Mouse (Mus musculus) cortical plate, adult 2 months (tissue): ENCODE data around the gene Tnxb. TPM values are rescaled to one million over a fixed set of nuclear protein-coding genes. Genes with fewer than 3 reads are reported as not detected.

Source experiments
- H3K27ac ChIP-seq: fragments of 200-500 bp; 2 replicates; pipeline ENCODE4 v1.5.1; 2012; ENCODE audit warnings: low read length, control low read depth, inconsistent platforms; ENCODE audit not compliant: insufficient read depth
- H3K4me1 ChIP-seq: fragments of 200-500 bp; 2 replicates; pipeline ENCODE4 v1.6.1; 2011; ENCODE audit warnings: low read length; ENCODE audit not compliant: control insufficient read depth, insufficient read depth
- H3K4me3 ChIP-seq: fragments of 200-500 bp; 2 replicates; pipeline ENCODE4 v1.5.1; 2011; ENCODE audit warnings: mild to moderate bottlenecking, low read length, control low read depth; ENCODE audit not compliant: insufficient read depth
- CTCF ChIP-seq: fragments of 200-500 bp; IDR thresholded peaks from 2 replicates; pipeline ENCODE4 v1.5.1; 2011; ENCODE audit warnings: mild to moderate bottlenecking, control low read depth, low read length; ENCODE audit not compliant: insufficient read depth; ENCODE audit errors: extremely low read depth
- POLR2A ChIP-seq: fragments of 200-500 bp; IDR thresholded peaks from 2 replicates; pipeline ENCODE4 v1.6.1; 2011; ENCODE audit warnings: mild to moderate bottlenecking, low read length, control low read depth; ENCODE audit not compliant: insufficient read depth; ENCODE audit errors: extremely low read depth
- polyA plus RNA-seq: library from polyadenylated mRNA; depleted of rRNA; stranded (reverse); fragments of >200 nt; gene quantifications from 2 replicates; pipeline ENCODE4 v1.2.3, GENCODE M21; 2012

The Tnxb gene
- polyA plus RNA-seq, 1 experiment, result 2.2 TPM

GRCm38 (mm10) chr17:34680621-34681020 lies 10.3 kb downstream of the Tnxb start:
- TF ChIP-seq POLR2A (no peak), CTCF (no peak)
- Histone ChIP-seq H3K4me1 (no peaks in the 10 kb centered on the region), H3K27ac (no peak overlapping the region), H3K4me3 (no peak overlapping the region)

DNA sequence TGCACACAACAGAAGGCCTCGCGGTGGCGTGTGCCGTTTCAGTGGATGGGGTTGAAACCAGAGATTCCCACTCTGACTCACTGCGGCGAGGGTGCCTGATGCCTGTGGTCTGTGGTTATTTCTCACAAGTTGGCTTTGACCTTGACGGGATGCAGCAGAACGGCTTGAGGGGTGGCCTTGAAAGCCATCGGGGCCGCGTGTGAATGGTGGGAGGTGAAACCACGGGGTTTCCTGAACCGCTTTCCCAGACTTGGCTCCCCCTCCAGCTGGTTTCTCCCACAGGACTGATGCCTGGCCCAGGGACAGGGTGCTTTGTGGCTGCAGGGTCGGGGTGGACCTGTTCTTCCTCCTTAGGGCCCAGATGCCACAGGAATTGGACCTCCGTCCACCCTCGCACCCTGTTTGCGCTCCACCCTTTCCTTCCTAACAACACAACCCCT lies 10.8 kb downstream of the Tnxb start:
- H3K4me1 ChIP-seq, result no peaks in the 10 kb centered on the region
- H3K4me3 ChIP-seq, result no peak overlapping the region
- no peak for TF ChIP-seq POLR2A
- H3K27ac ChIP-seq, result no peak overlapping the region

- TF ChIP-seq CTCF (no peak), POLR2A (no peak)
- Histone ChIP-seq H3K4me3 (no peak overlapping the region), H3K27ac (no peak overlapping the region), H3K4me1 (no peaks in the 10 kb centered on the region)
Measured at GRCm38 (mm10) chr17:34681881-34682536, 11.7 kb downstream of the Tnxb start.

GRCm38 (mm10) chr17:34683179-34683578 lies 12.8 kb downstream of the Tnxb start:
- no peak for TF ChIP-seq POLR2A
- no peak for TF ChIP-seq CTCF
- H3K4me1 ChIP-seq, result no peaks in the 10 kb centered on the region
- no peak overlapping the region for H3K4me3 ChIP-seq
- no peak overlapping the region for H3K27ac ChIP-seq

- Histone ChIP-seq H3K4me1 (no peaks in the 10 kb centered on the region), H3K4me3 (no peak overlapping the region), H3K27ac (no peak overlapping the region)
- no peak for TF ChIP-seq POLR2A
- no peak for TF ChIP-seq CTCF
Measured at GRCm38 (mm10) chr17:34683686-34684220, 13.4 kb downstream of the Tnxb start.

DNA sequence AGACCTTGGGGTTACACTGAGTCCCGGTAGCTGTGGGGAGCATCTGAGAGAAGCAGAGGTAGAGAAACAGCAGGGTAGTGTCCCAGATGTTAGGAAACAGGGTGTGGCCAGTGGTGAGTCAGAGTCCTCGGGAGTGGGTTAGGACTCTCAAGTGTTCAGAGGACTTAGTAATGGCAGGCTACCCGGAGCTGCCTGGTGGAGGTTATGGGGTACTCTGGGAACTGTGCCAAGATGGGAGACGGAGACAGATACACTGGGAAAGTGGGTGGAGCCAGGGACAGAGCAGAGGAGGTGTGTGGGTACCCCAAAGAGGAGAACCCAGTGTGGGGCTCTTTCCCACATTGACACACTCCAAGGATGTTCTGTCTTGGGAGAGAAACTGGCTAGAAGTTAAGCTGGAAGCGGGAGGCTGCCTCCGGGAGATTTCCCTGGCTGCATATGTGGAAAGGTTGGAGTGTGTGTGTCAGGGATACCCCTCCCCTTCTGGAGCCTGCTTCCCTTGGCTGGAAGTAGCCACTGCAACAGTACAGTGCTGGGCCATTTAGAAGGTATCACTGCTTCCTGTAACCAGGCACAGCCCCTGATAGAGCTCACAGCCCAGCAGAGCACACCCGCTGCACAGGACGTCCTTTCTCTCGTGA lies 14.0 kb downstream of the Tnxb start:
- H3K4me3 ChIP-seq, result no peak overlapping the region
- TF ChIP-seq CTCF (no peak), POLR2A (no peak)
- H3K27ac ChIP-seq, result no peak overlapping the region
- H3K4me1 ChIP-seq, result no peaks in the 10 kb centered on the region

DNA sequence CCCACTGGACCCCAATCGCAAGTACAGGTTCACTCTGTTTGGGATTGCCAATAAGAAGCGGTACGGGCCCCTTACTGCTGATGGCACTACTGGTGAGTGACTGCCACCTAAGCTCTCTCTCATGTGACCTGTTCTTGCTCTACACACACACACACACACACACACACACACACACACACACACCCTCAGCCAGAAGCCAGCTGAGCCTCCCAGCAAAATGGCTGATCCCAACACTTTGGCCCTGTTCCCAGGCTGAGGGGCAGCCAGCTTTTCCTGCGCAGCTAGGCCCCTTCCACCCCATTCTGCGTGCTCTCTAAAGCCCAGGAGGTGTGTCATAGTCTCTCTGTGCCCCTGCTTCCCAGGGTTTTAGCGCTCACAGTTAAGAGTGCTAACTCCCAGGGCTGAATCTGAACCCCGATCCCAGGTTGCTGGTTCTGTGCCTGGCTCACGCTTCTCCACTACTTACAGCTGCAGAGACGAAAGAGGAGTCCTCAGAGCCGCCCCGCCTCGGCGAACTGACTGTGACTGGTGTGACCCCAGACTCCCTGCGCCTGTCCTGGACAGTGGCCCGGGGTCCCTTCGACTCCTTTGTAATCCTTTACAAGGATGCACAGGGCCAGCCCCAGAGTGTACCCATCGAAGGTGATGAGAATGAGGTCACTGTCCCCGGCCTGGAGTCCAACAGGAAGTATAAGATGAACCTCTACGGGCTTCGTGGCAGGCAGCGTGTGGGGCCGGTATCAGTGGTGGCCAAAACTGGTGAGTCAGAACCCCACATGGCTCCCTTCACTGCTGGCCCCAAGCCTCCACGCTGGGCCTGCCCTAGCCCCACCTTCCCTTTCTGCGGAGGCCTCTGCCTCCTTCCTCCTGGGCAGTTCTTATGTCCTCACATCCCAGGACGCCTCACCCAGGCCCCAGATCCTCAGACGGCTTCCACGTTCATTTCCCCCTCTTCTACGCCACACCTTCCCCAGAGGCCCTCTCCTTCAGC lies 15.1 kb downstream of the Tnxb start:
- TF ChIP-seq POLR2A (no peak), CTCF (no peak)
- Histone ChIP-seq H3K27ac (no peak overlapping the region), H3K4me1 (no peaks in the 10 kb centered on the region), H3K4me3 (no peak overlapping the region)

- H3K27ac ChIP-seq, result no peak overlapping the region
- no peak for TF ChIP-seq POLR2A
- no peak for TF ChIP-seq CTCF
- H3K4me3 ChIP-seq, result no peak overlapping the region
- no peaks in the 10 kb centered on the region for H3K4me1 ChIP-seq
Measured at GRCm38 (mm10) chr17:34688889-34689288, 18.6 kb downstream of the Tnxb start.

GRCm38 (mm10) chr17:34690458-34690857 lies 20.1 kb downstream of the Tnxb start:
- no peak overlapping the region for H3K27ac ChIP-seq
- no peak overlapping the region for H3K4me3 ChIP-seq
- H3K4me1 ChIP-seq, result no peaks in the 10 kb centered on the region
- no peak for TF ChIP-seq POLR2A
- TF ChIP-seq CTCF, result no peak

- Histone ChIP-seq H3K4me1 (no peaks in the 10 kb centered on the region), H3K27ac (no peak overlapping the region), H3K4me3 (no peak overlapping the region)
- TF ChIP-seq CTCF (no peak), POLR2A (no peak)
Measured at GRCm38 (mm10) chr17:34692906-34693305, 22.6 kb downstream of the Tnxb start.
